Mouse (Mus musculus): ENCODE measurements around the gene Gm11077. TPM values are rescaled to one million over a fixed set of nuclear protein-coding genes. Genes with fewer than 3 reads are reported as not detected.

The Gm11077 gene
- polyA plus RNA-seq (2014; fragmentation: Illumina TruSeq; extraction: RNeasy Lipid Tissue Mini Kit (QIAGEN cat#74804); ENCODE audit: insufficient read depth, low read depth, low replicate concordance): not detected

DNA sequence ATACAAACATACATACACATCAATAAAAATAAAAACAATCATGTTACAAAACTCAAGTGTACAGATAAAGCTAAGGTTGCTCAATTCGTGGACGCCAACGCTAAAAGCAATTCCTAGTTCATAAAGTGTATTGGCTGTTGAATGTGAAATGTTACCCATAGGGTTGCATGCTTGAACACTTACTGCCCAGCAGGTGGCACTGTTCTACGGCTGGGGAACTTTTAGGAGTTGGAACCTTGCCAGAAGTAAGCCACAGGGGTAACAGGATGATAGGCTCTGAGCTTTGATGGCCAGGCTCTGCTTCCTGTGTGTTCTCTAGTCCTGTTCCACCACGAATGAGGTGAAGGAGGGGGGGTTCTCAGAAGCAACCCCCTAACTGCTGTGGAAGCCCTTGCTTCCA is at the start of gene Gm11077:
Gene Gm11077, plus strand, starts transcription at position 13 of the 400 bp plus-strand sequence.

Other genes starting within 250 kb of the Gm11077 start
- gene Aebp2, start 106.6 kb upstream of the Gm11077 start, polyA plus RNA-seq (2014; fragmentation: Illumina TruSeq; extraction: RNeasy Lipid Tissue Mini Kit (QIAGEN cat#74804); ENCODE audit: insufficient read depth, low read depth, low replicate concordance): 19.3 TPM

All from lung, adult 10 weeks (tissue).